Mouse (Mus musculus) CH12.LX (cell line): ENCODE results near the gene Sh2b1.

ENCODE experiments used
- CHD1 ChIP-seq: IDR thresholded peaks from 2 replicates; pipeline ENCODE4 v1.6.1; 2012; ENCODE audit warnings: low read depth, low read length, improper control_type of control experiment, inconsistent platforms
- CHD2 ChIP-seq: IDR thresholded peaks from 2 replicates; pipeline ENCODE4 v1.6.1; 2011; ENCODE audit warnings: low read length, improper control_type of control experiment
- CTCF ChIP-seq, 2 experiments: IDR thresholded peaks in 1 of 2; conservative IDR thresholded peaks in 1 of 2; 2 replicates each; pipeline ENCODE4 v1.5.1; 2011 to 2012; ENCODE audit warnings: low read depth in 2 of 2, low read length in 2 of 2, improper control_type of control experiment in 1 of 2, inconsistent platforms in 1 of 2, mild to moderate bottlenecking in 1 of 2, moderate library complexity in 1 of 2
- GABPA ChIP-seq: IDR thresholded peaks from 2 replicates; pipeline ENCODE4 v1.6.1; 2012; ENCODE audit warnings: low read depth, low read length, improper control_type of control experiment, inconsistent platforms; ENCODE audit not compliant: insufficient replicate concordance
- POLR2A ChIP-seq: IDR thresholded peaks from 2 replicates; pipeline ENCODE4 v1.6.1; 2011; ENCODE audit warnings: low read depth, mild to moderate bottlenecking, improper control_type of control experiment, low read length
- TCF12 ChIP-seq: IDR thresholded peaks from 2 replicates; pipeline ENCODE4 v1.6.1; 2014; ENCODE audit warnings: low read depth, mild to moderate bottlenecking, inconsistent platforms, low read length, improper control_type of control experiment

GRCm38 (mm10) chr7:126523316-126523715 is 48.1 kb upstream of the Sh2b1 start:
- TF ChIP-seq GABPA: no peak
- no peak for TF ChIP-seq CHD2
- TF ChIP-seq CTCF (conservative IDR thresholded peaks at IDR 0.05 in 1 of 2, IDR thresholded peaks at IDR 0.05 in 1 of 2; ENCODE audit: low read depth in 2 of 2, low read length in 2 of 2): no peak
- TF ChIP-seq TCF12: no peak
- TF ChIP-seq CHD1: no peak
- no peak for TF ChIP-seq POLR2A
